Mouse (Mus musculus): ENCODE results near the gene Mvb12b.

GRCm38 (mm10) chr2:33875594-33875993 lies 12.2 kb downstream of the Mvb12b start:
- TF ChIP-seq CTCF (conservative IDR thresholded peaks at IDR 0.05; ENCODE audit: low read length) (no peak), NANOG (IDR thresholded peaks at IDR 0.05; ENCODE audit: borderline replicate concordance, low read length) (no peak)

Data from E14TG2a.4 (cell line).